Mouse (Mus musculus): ENCODE data around the gene Defb38.

- no peak for TF ChIP-seq GATA1 (IDR thresholded peaks at IDR 0.05; ENCODE audit: borderline replicate concordance, low read length)
- TF ChIP-seq FLI1 (IDR thresholded peaks at IDR 0.05; ENCODE audit: low read length), result no peak
Observed at GRCm38 (mm10) chr8:19066013-19066412, 39.6 kb upstream of the Defb38 start.

Data from megakaryocyte, embryonic 14.5 days (primary cell).